Mouse (Mus musculus): ENCODE measurements around the gene Cd84. TPM values are rescaled to one million over a fixed set of nuclear protein-coding genes. Genes with fewer than 3 reads are reported as not detected.

Cd84 gene
- polyA plus RNA-seq, 1 experiment from 2014 or later: 0.66 TPM

- Histone ChIP-seq H3K4me2 (ENCODE audit: low read depth, low read length) (no peak overlapping the region), H3K4me3 (ENCODE audit: low read depth, low read length) (no peak overlapping the region), H3K27ac (replicated peaks; ENCODE audit: low read depth, low read length) (no peak overlapping the region), H3K9me3 (replicated peaks; ENCODE audit: control insufficient read depth, low read length) (no peaks in the 10 kb centered on the region), H3K4me1 (ENCODE audit: control insufficient read depth, insufficient read depth, low read length) (no peaks in the 10 kb centered on the region), H3K9ac (replicated peaks; ENCODE audit: low read length) (no peak overlapping the region), H3K27me3 (ENCODE audit: control insufficient read depth, insufficient read depth, low read length) (no peaks in the 10 kb centered on the region), H3K36me3 (replicated peaks; ENCODE audit: control insufficient read depth, insufficient read depth, low read depth, low read length) (no peaks in the 10 kb centered on the region)
- ATAC-seq (replicated peaks; ENCODE audit: insufficient number of reproducible peaks, low FRiP score, low TSS enrichment, low read depth) (no peak), DNase-seq (ENCODE audit: low spot score) (no peak)
- WGBS: 82% methylated on average over 12 of the region's 12 CpGs
These were observed 78.8 kb downstream of the Cd84 start for GRCm38 (mm10) chr1:171918136-171918920.

GRCm38 (mm10) chr1:171919193-171919592, 79.7 kb downstream of the Cd84 start:
- no peak overlapping the region for H3K9ac ChIP-seq (replicated peaks; ENCODE audit: low read length)
- 90% methylated on average over 5 of the region's 5 CpGs for WGBS
- H3K4me2 ChIP-seq (ENCODE audit: low read depth, low read length): no peak overlapping the region
- no peak overlapping the region for H3K4me3 ChIP-seq (ENCODE audit: low read depth, low read length)
- H3K27ac ChIP-seq (replicated peaks; ENCODE audit: low read depth, low read length): no peak overlapping the region
- no peaks in the 10 kb centered on the region for H3K36me3 ChIP-seq (replicated peaks; ENCODE audit: control insufficient read depth, insufficient read depth, low read depth, low read length)
- no peaks in the 10 kb centered on the region for H3K9me3 ChIP-seq (replicated peaks; ENCODE audit: control insufficient read depth, low read length)
- no peaks in the 10 kb centered on the region for H3K27me3 ChIP-seq (ENCODE audit: control insufficient read depth, insufficient read depth, low read length)
- no peaks in the 10 kb centered on the region for H3K4me1 ChIP-seq (ENCODE audit: control insufficient read depth, insufficient read depth, low read length)
- DNase-seq (ENCODE audit: low spot score) (no peak), ATAC-seq (replicated peaks; ENCODE audit: insufficient number of reproducible peaks, low FRiP score, low TSS enrichment, low read depth) (no peak)

DNA sequence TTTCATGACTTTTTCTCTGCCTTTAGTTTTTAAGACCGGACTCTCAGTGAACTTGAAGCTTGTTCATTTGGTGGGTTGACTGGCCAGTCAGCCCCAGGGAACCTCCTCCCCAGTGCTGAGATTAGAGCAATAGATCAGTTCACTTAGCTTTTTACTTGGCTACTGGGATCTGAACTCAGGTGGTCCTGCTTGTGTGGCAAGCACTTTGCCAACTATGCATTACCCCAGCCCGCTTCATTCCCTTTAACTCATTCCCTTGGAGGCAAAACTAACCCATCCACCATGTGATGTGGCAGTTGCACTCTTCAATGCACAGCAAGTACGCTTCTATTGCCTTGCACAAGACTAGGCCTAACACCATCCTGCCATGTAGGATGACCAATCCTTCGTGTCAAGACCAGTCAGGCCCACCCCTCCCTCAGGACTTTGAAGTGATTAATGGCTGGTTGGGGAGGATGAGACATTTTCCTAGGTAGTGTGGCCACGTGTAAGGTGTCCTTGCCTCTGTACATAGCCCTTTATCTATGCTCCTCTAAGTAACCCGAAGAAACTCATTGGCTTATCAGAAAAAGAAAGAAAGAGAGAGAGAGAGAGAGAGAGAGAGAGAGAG, 80.5 kb downstream of the Cd84 start:
- ATAC-seq (replicated peaks; ENCODE audit: insufficient number of reproducible peaks, low FRiP score, low TSS enrichment, low read depth) (no peak), DNase-seq (ENCODE audit: low spot score) (no peak)
- no peak overlapping the region for H3K27ac ChIP-seq (replicated peaks; ENCODE audit: low read depth, low read length)
- H3K36me3 ChIP-seq (replicated peaks; ENCODE audit: control insufficient read depth, insufficient read depth, low read depth, low read length): no peaks in the 10 kb centered on the region
- no peaks in the 10 kb centered on the region for H3K4me1 ChIP-seq (ENCODE audit: control insufficient read depth, insufficient read depth, low read length)
- H3K9ac ChIP-seq (replicated peaks; ENCODE audit: low read length): no peak overlapping the region
- no peak overlapping the region for H3K4me2 ChIP-seq (ENCODE audit: low read depth, low read length)
- H3K9me3 ChIP-seq (replicated peaks; ENCODE audit: control insufficient read depth, low read length): no peaks in the 10 kb centered on the region
- H3K4me3 ChIP-seq (ENCODE audit: low read depth, low read length): no peak overlapping the region
- WGBS: 86% methylated on average over 6 of the region's 6 CpGs
- H3K27me3 ChIP-seq (ENCODE audit: control insufficient read depth, insufficient read depth, low read length): no peaks in the 10 kb centered on the region

GRCm38 (mm10) chr1:171920989-171921621, 81.6 kb downstream of the Cd84 start:
- Histone ChIP-seq H3K27me3 (ENCODE audit: control insufficient read depth, insufficient read depth, low read length) (no peaks in the 10 kb centered on the region), H3K36me3 (replicated peaks; ENCODE audit: control insufficient read depth, insufficient read depth, low read depth, low read length) (no peaks in the 10 kb centered on the region), H3K4me2 (ENCODE audit: low read depth, low read length) (no peak overlapping the region), H3K9ac (replicated peaks; ENCODE audit: low read length) (no peak overlapping the region), H3K27ac (replicated peaks; ENCODE audit: low read depth, low read length) (no peak overlapping the region), H3K9me3 (replicated peaks; ENCODE audit: control insufficient read depth, low read length) (no peaks in the 10 kb centered on the region), H3K4me3 (ENCODE audit: low read depth, low read length) (no peak overlapping the region), H3K4me1 (ENCODE audit: control insufficient read depth, insufficient read depth, low read length) (no peaks in the 10 kb centered on the region)
- 87% methylated on average over 9 of the region's 9 CpGs for WGBS
- ATAC-seq (replicated peaks; ENCODE audit: insufficient number of reproducible peaks, low FRiP score, low TSS enrichment, low read depth): no peak
- no peak for DNase-seq (ENCODE audit: low spot score)

DNA sequence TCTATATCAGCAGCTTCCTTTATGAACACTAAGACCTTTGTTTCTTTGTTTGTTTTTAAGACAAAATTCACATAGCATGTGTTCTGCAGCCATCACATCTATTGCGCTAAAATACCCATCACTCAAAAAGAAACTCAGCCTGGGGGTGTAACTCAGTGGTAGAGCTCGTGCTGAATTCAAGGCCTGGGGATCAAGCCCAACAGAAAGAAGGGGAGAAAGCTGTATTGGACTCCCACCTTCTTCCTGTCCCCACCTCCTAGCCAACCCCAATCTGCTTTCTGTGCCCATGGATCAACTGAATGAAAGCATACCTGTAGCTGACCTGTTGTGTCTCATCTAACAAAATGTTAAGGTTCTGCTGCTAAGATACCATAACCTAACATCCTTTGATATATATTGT, 82.1 kb downstream of the Cd84 start:
- Histone ChIP-seq H3K4me3 (ENCODE audit: low read depth, low read length) (no peak overlapping the region), H3K4me1 (ENCODE audit: control insufficient read depth, insufficient read depth, low read length) (no peaks in the 10 kb centered on the region), H3K27me3 (ENCODE audit: control insufficient read depth, insufficient read depth, low read length) (no peaks in the 10 kb centered on the region), H3K36me3 (replicated peaks; ENCODE audit: control insufficient read depth, insufficient read depth, low read depth, low read length) (no peaks in the 10 kb centered on the region), H3K9me3 (replicated peaks; ENCODE audit: control insufficient read depth, low read length) (no peaks in the 10 kb centered on the region), H3K4me2 (ENCODE audit: low read depth, low read length) (no peak overlapping the region), H3K9ac (replicated peaks; ENCODE audit: low read length) (no peak overlapping the region), H3K27ac (replicated peaks; ENCODE audit: low read depth, low read length) (no peak overlapping the region)
- DNase-seq (ENCODE audit: low spot score): no peak
- 40% methylated on average over 2 of the region's 2 CpGs for WGBS
- ATAC-seq (replicated peaks; ENCODE audit: insufficient number of reproducible peaks, low FRiP score, low TSS enrichment, low read depth): no peak

- Histone ChIP-seq H3K9me3 (replicated peaks; ENCODE audit: control insufficient read depth, low read length) (no peaks in the 10 kb centered on the region), H3K36me3 (replicated peaks; ENCODE audit: control insufficient read depth, insufficient read depth, low read depth, low read length) (no peaks in the 10 kb centered on the region), H3K4me3 (ENCODE audit: low read depth, low read length) (no peak overlapping the region), H3K4me2 (ENCODE audit: low read depth, low read length) (no peak overlapping the region), H3K9ac (replicated peaks; ENCODE audit: low read length) (no peak overlapping the region), H3K27me3 (ENCODE audit: control insufficient read depth, insufficient read depth, low read length) (no peaks in the 10 kb centered on the region), H3K27ac (replicated peaks; ENCODE audit: low read depth, low read length) (no peak overlapping the region), H3K4me1 (ENCODE audit: control insufficient read depth, insufficient read depth, low read length) (no peaks in the 10 kb centered on the region)
- ATAC-seq (replicated peaks; ENCODE audit: insufficient number of reproducible peaks, low FRiP score, low TSS enrichment, low read depth) (no peak), DNase-seq (ENCODE audit: low spot score) (no peak)
- 92% methylated on average over 5 of the region's 5 CpGs for WGBS
These were observed 83.3 kb downstream of the Cd84 start for GRCm38 (mm10) chr1:171922844-171923243.

DNA sequence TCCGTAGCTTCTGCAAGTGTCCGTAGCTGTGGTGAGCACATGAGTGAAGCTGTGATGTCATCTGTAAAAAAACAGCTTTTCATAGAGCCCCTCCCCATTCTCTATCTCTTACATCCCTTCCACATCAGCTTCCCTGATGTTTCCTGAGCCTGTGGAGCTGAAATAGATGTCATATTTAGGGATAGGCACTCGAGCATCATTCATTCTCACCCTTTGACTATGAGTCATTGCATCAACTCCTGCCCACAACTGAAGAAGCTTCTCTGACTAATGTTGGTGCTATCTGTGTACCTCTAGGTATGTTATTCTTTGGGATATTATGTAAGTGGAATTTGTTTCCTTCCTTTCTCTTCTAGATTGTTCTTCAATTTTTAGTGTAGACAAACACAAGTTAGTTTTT, 85.4 kb downstream of the Cd84 start:
- no peaks in the 10 kb centered on the region for H3K4me1 ChIP-seq (ENCODE audit: control insufficient read depth, insufficient read depth, low read length)
- H3K9me3 ChIP-seq (replicated peaks; ENCODE audit: control insufficient read depth, low read length): no peaks in the 10 kb centered on the region
- no peaks in the 10 kb centered on the region for H3K27me3 ChIP-seq (ENCODE audit: control insufficient read depth, insufficient read depth, low read length)
- ATAC-seq (replicated peaks; ENCODE audit: insufficient number of reproducible peaks, low FRiP score, low TSS enrichment, low read depth): no peak
- 74% methylated on average over 3 of the region's 3 CpGs for WGBS
- no peak overlapping the region for H3K9ac ChIP-seq (replicated peaks; ENCODE audit: low read length)
- H3K27ac ChIP-seq (replicated peaks; ENCODE audit: low read depth, low read length): no peak overlapping the region
- no peaks in the 10 kb centered on the region for H3K36me3 ChIP-seq (replicated peaks; ENCODE audit: control insufficient read depth, insufficient read depth, low read depth, low read length)
- no peak overlapping the region for H3K4me3 ChIP-seq (ENCODE audit: low read depth, low read length)
- no peak for DNase-seq (ENCODE audit: low spot score)
- no peak overlapping the region for H3K4me2 ChIP-seq (ENCODE audit: low read depth, low read length)

GRCm38 (mm10) chr1:171933851-171934250, 94.4 kb downstream of the Cd84 start:
- Histone ChIP-seq H3K4me2 (ENCODE audit: low read depth, low read length) (no peak overlapping the region), H3K4me1 (ENCODE audit: control insufficient read depth, insufficient read depth, low read length) (no peaks in the 10 kb centered on the region), H3K4me3 (ENCODE audit: low read depth, low read length) (no peak overlapping the region), H3K36me3 (replicated peaks; ENCODE audit: control insufficient read depth, insufficient read depth, low read depth, low read length) (no peaks in the 10 kb centered on the region), H3K27ac (replicated peaks; ENCODE audit: low read depth, low read length) (no peak overlapping the region), H3K9ac (replicated peaks; ENCODE audit: low read length) (no peak overlapping the region), H3K9me3 (replicated peaks; ENCODE audit: control insufficient read depth, low read length) (no peaks in the 10 kb centered on the region), H3K27me3 (ENCODE audit: control insufficient read depth, insufficient read depth, low read length) (no peaks in the 10 kb centered on the region)
- ATAC-seq (replicated peaks; ENCODE audit: insufficient number of reproducible peaks, low FRiP score, low TSS enrichment, low read depth): no peak
- no peak for DNase-seq (ENCODE audit: low spot score)
- WGBS: 75% methylated on average over 3 of the region's 3 CpGs

All from embryonic facial prominence, embryonic 11.5 days (tissue).